Mouse (Mus musculus): ENCODE results near the gene Zfp616.

Zfp616 gene

GRCm38 (mm10) chr11:74069655-74070054, at the start of gene Zfp616:
Gene Zfp616, plus strand, starts transcription at chr11:74069955.
- DNase-seq (ENCODE audit: low spot score in 2 of 2), result no peak

GRCm38 (mm10) chr11:74051347-74051746, 18.4 kb upstream of the Zfp616 start:
- DNase-seq (ENCODE audit: low spot score in 2 of 2), result no peak

GRCm38 (mm10) chr11:74056451-74056850, 13.3 kb upstream of the Zfp616 start, which contains the start of the genes Olfr139 and Olfr399:
Gene Olfr139, minus strand, starts transcription at chr11:74056551.
Gene Olfr399, minus strand, starts transcription at chr11:74056615.
- no peak for DNase-seq (ENCODE audit: low spot score in 2 of 2)

- no peak for DNase-seq (ENCODE audit: low spot score in 2 of 2)
Measured at GRCm38 (mm10) chr11:74100724-74101123, 31.0 kb downstream of the Zfp616 start.

GRCm38 (mm10) chr11:74101507-74101906, 31.8 kb downstream of the Zfp616 start:
- DNase-seq (ENCODE audit: low spot score in 2 of 2), result no peak

- no peak for DNase-seq (ENCODE audit: low spot score in 2 of 2)
Measured at GRCm38 (mm10) chr11:74105066-74105465, 35.3 kb downstream of the Zfp616 start.

GRCm38 (mm10) chr11:74113412-74113811, 43.7 kb downstream of the Zfp616 start, which contains the start of gene Olfr401:
Gene Olfr401, plus strand, starts transcription at chr11:74113712.
- DNase-seq (ENCODE audit: low spot score in 2 of 2), result no peak

Data from frontal cortex, postnatal 14 days (tissue).